Mouse (Mus musculus) stomach, postnatal 0 days (tissue): ENCODE results near the gene Ptpra. TPM values are rescaled to one million over a fixed set of nuclear protein-coding genes. Genes with fewer than 3 reads are reported as not detected.
A peak's percentile ranks its signal among the peaks of the same experiment; 100 is the strongest.
"Not testable (repeated sequence)": the region's sequence is repeated elsewhere in the genome, so short reads cannot be mapped to it uniquely, and the experiment has no call there.

Experiments used
- ATAC-seq: fragments of 200-750 bp; cut with Nextera tagmentation; 2 replicates; pipeline ENCODE4 v1.8.0; 2017; ENCODE audit not compliant: low FRiP score, low TSS enrichment
- DNase-seq: peaks from one replicate; pipeline ENCODE4 v3.0.0-alpha.2; 2016; ENCODE audit warnings: low spot score
- H3K27ac ChIP-seq: fragments of 300-500 bp; sonication (generic); replicated peaks from 2 replicates; pipeline ENCODE4 v1.5.1; 2014; ENCODE audit warnings: mild to moderate bottlenecking, control low read depth
- H3K27me3 ChIP-seq: fragments of 300-500 bp; sonication (generic); 2 replicates; pipeline ENCODE4 v1.6.1; 2014; ENCODE audit warnings: low read length; ENCODE audit not compliant: control insufficient read depth, insufficient read depth
- H3K36me3 ChIP-seq: fragments of 300-500 bp; sonication (generic); 2 replicates; pipeline ENCODE4 v1.6.1; 2014; ENCODE audit warnings: low read length, mixed read lengths; ENCODE audit not compliant: control insufficient read depth, insufficient read depth
- H3K4me1 ChIP-seq: fragments of 300-500 bp; sonication (generic); replicated peaks from 2 replicates; pipeline ENCODE4 v1.6.1; 2014; ENCODE audit warnings: antibody characterized with exemption; ENCODE audit not compliant: control insufficient read depth, insufficient read depth
- H3K4me2 ChIP-seq: fragments of 300-500 bp; sonication (generic); replicated peaks from 2 replicates; pipeline ENCODE4 v1.6.1; 2014; ENCODE audit warnings: low read depth, mild to moderate bottlenecking, control low read depth, moderate library complexity
- H3K4me3 ChIP-seq: fragments of 300-500 bp; sonication (generic); 2 replicates; pipeline ENCODE4 v1.5.1; 2014; ENCODE audit warnings: low read depth, low read length, control low read depth
- H3K9ac ChIP-seq: fragments of 300-500 bp; sonication (generic); 2 replicates; pipeline ENCODE4 v1.6.1; 2014; ENCODE audit warnings: mild to moderate bottlenecking, low read length, control low read depth, mixed read lengths
- H3K9me3 ChIP-seq: fragments of 300-500 bp; sonication (generic); 2 replicates; pipeline ENCODE4 v1.6.1; 2016; ENCODE audit warnings: low read length; ENCODE audit not compliant: control insufficient read depth
- CTCF ChIP-seq: IDR thresholded peaks from 2 replicates; pipeline ENCODE4 v1.5.1; 2016; ENCODE audit warnings: antibody characterized with exemption, low read depth, mild to moderate bottlenecking, moderate library complexity
- EP300 ChIP-seq: optimal IDR thresholded peaks from 2 replicates; pipeline ENCODE3; 2016; ENCODE audit warnings: antibody characterized with exemption
- WGBS: fragments of 180-500 bp; shearing (Covaris S2); extraction: QIAGEN DNeasy Blood & Tissue Kit; methylation state at CpG from one replicate; pipeline ENCODE4 v1.1.7; 2014; 5-methylcytosine and 5-hydroxymethylcytosine counted together
- polyA plus RNA-seq: library from polyadenylated mRNA; unstranded; fragments of >200 nt; fragmentation: Nextera tagmentation; extraction: Ambion mirVana; gene quantifications from 2 replicates; pipeline ENCODE4 v1.2.1, GENCODE M21; 2015

Ptpra gene
- polyA plus RNA-seq, 1 experiment from 2014 or later: 45.1 TPM

DNA sequence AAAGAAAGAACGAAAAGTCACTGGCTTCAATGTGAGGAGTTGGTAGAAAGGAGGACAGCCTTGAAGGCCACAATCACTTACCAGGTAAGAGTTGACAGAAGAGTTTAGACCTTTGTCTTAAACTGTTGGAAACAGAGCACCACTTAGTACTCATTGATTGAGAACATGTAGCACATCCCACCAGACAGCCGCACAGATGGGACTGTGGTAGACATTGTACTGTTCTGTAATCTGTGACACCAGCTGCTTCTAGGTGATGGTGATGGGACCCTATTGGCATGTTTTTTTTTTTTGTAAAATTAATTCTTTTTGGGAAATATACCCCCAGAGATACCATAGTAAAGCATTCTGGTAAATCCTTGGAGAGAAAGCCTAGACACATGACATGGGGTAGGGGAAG lies 71.8 kb downstream of the Ptpra start:
- Histone ChIP-seq H3K4me2 (no peak overlapping the region), H3K9me3 (no peaks in the 10 kb centered on the region), H3K4me1 (no peaks in the 10 kb centered on the region), H3K27me3 (no peaks in the 10 kb centered on the region), H3K9ac (no peak overlapping the region), H3K27ac (no peak overlapping the region), H3K4me3 (no peak overlapping the region), H3K36me3 (peaks cover 10% of the 10 kb centered on the region; the same call in 1 of the 2 replicates)
- TF ChIP-seq CTCF (no peak), EP300 (no peak)
- ATAC-seq (no peak), DNase-seq (no peak)
- 98% methylated on average over 2 of the region's 2 CpGs for WGBS

DNA sequence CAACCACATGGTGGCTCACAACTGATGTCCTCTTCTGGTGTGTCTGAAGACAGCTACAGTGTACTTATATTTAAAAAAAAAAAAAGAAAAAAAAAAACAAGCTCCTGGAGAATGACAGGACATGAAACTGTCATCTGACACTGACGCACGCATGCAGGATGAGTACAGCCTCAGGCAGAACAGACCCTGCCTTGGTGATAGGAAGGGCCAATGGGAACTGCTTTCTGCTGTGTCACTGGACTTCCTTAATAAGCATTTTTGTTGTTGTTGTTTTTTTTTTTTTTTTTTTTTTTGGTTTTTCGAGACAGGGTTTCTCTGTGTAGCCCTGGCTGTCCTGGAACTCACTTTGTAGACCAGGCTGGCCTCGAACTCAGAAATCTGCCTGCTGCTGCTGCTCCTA lies 75.4 kb downstream of the Ptpra start:
- H3K36me3 ChIP-seq, DNase-seq, H3K4me1 ChIP-seq, H3K27me3 ChIP-seq, H3K4me2 ChIP-seq, ATAC-seq, H3K4me3 ChIP-seq, H3K9me3 ChIP-seq, H3K9ac ChIP-seq, H3K27ac ChIP-seq: not testable (repeated sequence)
- WGBS: 92% methylated on average over 4 of the region's 4 CpGs

DNA sequence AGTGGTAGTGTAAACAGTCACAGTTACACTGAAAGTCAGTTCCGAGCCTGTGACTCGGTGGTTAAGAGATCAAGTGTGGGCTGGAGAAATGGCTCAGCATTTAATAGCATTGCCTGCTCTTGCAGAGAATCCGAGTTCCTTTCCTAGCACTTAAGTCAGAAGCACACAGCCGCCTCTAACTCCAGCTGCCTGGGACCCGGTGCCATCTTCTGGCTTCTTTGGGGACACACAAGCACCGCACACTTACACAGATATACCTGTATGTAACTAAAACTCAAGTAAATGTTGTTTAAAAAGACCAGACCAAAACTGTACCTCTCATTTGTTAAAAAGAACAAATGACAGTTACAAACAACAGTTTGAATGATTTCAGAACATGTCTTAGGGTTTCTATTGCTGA lies 78.4 kb downstream of the Ptpra start:
- ATAC-seq: no peak
- WGBS: 81% methylated on average over 6 of the region's 6 CpGs
- Histone ChIP-seq H3K4me1 (no peaks in the 10 kb centered on the region), H3K27ac (no peak overlapping the region), H3K9me3 (no peaks in the 10 kb centered on the region), H3K9ac (no peak overlapping the region), H3K27me3 (no peaks in the 10 kb centered on the region), H3K4me3 (no peak overlapping the region), H3K4me2 (no peak overlapping the region), H3K36me3 (peaks cover 6% of the 10 kb centered on the region)
- no peak for DNase-seq
- TF ChIP-seq CTCF: peak; percentile 34; the same call in 1 of the 2 replicates
- no peak for TF ChIP-seq EP300

DNA sequence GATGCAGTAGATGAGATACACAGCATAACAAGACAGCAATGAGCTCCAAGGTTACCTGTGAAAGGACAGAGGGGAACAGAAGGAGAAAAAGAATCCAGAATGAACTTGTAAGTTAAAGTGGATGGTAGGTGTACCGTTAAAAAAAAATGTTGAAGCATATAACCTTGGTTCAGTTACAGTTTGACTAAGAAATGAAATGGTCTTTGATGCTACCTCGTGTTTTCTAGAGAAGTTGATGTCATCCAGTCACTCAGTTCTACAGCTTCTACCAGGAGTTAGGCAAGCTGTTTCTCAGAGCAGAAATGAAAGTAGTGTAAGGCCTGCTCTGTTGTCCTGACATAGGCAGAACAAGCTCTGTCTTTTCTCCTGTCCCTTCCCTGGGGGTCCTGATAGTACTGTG lies 79.2 kb downstream of the Ptpra start:
- H3K36me3 ChIP-seq: peaks cover 6% of the 10 kb centered on the region; the same call in 1 of the 2 replicates
- ATAC-seq: no peak
- WGBS: 87% methylated on average over 2 of the region's 2 CpGs

DNA sequence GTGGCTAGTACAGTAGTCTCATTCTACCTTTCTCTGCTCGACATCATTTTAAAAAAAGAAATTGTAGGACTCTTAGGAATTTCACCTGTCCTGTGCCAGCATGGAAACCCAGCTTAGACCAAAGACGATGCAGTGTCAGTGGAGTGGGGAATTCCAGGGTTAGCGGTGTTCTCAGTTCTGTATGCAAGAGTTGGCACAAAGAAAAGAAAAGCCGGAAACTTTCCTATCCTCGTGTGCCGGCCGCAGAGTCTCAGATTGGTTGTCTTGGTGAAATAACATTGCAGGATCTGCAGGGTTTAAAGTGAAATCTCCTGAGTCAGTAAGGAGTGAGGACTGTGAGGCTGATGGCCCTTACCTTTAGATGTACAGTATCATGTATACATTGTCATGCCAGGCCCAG lies 79.8 kb downstream of the Ptpra start:
- H3K4me1 ChIP-seq: no peaks in the 10 kb centered on the region
- ATAC-seq (no peak), DNase-seq (no peak)
- H3K4me3 ChIP-seq: no peak overlapping the region
- no peak overlapping the region for H3K9ac ChIP-seq
- 92% methylated on average over 7 of the region's 7 CpGs for WGBS
- no peaks in the 10 kb centered on the region for H3K9me3 ChIP-seq
- no peak overlapping the region for H3K4me2 ChIP-seq
- H3K27ac ChIP-seq: no peak overlapping the region
- H3K36me3 ChIP-seq: peaks cover 6% of the 10 kb centered on the region; the same call in 1 of the 2 replicates
- no peak for TF ChIP-seq EP300
- no peak for TF ChIP-seq CTCF
- no peaks in the 10 kb centered on the region for H3K27me3 ChIP-seq

More for the DNA sequence above, 79.2 kb downstream of the Ptpra start:
- Histone ChIP-seq H3K27me3 (no peaks in the 10 kb centered on the region), H3K4me1 (no peaks in the 10 kb centered on the region), H3K9ac (no peak overlapping the region), H3K27ac (no peak overlapping the region), H3K9me3 (no peaks in the 10 kb centered on the region), H3K4me3 (no peak overlapping the region), H3K4me2 (no peak overlapping the region)
- no peak for TF ChIP-seq EP300
- no peak for TF ChIP-seq CTCF
- DNase-seq: no peak

DNA sequence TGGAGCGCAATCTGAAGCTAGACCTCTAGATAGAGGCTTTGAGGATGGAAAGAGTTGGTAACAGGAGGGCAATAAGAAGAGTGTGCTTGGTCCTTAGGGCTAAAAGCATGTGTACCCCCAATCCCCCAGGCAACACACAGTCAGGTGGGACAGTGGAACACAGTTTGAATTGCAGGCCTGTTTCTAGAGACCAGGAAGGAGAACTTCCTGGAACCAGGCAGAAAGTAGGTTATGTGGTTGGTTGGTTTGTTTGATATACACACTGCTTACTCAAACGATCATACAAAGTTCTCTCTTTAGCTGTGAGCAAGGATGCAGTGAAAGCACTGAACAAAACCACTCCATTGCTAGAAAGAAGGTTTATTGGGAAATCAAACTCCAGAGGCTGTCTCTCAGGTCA lies 82.1 kb downstream of the Ptpra start:
- no peaks in the 10 kb centered on the region for H3K27me3 ChIP-seq
- DNase-seq (no peak), ATAC-seq (no peak)
- H3K9ac ChIP-seq: no peak overlapping the region
- no peak overlapping the region for H3K4me3 ChIP-seq
- H3K9me3 ChIP-seq: no peaks in the 10 kb centered on the region
- 64% methylated on average over 2 of the region's 2 CpGs for WGBS
- H3K4me1 ChIP-seq: no peaks in the 10 kb centered on the region
- peaks cover 6% of the 10 kb centered on the region; the same call in 1 of the 2 replicates for H3K36me3 ChIP-seq
- no peak overlapping the region for H3K27ac ChIP-seq
- TF ChIP-seq CTCF (no peak), EP300 (no peak)
- no peak overlapping the region for H3K4me2 ChIP-seq
